Mouse (Mus musculus) cerebellum, adult 11 months (tissue): ENCODE data around the gene Gm37240.

Source experiments
- DNase-seq: peaks from one replicate; pipeline ENCODE4 v3.0.0; 2022

Gene Gm37240

DNA sequence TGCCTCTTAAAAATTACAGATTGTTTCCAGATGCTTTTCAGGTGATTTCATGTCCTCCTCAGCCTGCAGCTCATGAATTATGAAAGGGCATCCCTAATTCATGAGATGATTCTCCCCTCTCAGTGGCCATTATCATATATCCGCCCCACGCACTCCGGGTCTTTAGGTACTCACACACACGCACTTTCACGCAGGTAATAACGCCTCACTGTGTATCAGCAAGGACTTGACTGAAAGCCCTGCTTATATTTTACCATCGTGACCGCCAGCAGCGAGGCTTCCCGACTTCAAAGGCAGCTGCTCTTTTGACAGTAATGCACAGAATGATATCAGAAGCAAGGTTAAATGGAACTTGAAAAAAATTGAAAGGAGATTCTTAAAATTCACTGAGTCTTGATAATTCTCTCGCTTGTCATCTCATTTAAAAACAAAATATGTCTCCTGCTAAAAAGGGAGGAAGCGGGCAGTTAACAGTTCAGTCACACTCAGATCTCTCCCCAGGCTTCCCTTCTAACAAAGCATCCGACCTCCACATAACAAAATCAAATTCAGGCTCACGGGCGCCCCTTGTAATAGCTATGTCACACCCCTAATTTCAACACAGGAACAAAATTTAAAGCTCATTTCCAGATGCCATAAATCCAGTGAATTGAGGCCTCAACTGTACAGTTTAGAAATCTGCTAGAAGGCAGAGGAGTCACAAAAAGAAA, 66.3 kb downstream of the Gm37240 start:
- no peak for DNase-seq

DNA sequence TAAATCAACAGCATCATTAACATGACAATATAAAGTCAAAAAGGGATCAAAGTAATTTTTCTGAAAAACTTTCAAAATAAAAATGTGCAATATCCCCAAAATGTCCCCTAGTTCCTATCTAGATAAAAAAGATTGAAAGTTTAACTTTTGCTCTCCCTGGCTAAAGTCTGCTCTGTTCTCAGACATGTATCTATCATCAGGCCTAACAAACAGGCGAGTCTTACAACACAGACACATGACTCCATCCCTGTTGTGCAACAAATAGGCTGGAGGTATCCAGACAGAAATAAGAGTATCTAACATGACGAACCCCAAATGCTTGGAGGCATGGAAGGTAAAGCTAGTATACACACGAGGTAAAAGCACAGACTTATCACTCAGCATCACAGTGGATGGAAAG, 68.0 kb downstream of the Gm37240 start:
- DNase-seq: no peak

DNA sequence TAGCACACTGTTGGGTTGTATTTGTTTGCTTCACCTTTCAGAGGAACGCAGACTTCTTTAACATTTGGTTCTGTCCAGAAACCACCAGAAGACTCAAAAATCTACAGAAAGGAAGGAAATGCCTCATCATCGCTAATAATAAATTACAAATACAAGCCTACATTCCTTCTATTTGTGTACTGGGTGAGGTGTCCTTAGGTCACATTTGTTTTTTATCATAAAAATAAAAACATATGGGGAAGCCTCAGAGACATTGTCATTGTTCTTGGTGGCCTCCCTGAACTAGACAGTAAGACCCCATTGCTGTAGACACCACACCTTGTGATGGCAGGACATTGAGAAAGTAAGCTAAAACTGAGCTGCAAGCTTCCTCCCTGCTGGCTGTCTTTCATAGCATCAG, 70.1 kb downstream of the Gm37240 start, which contains the start of gene Fam160a1:
TSS of gene Fam160a1 (minus strand) at position 101 of the 400 bp plus-strand sequence.
- no peak for DNase-seq

DNA sequence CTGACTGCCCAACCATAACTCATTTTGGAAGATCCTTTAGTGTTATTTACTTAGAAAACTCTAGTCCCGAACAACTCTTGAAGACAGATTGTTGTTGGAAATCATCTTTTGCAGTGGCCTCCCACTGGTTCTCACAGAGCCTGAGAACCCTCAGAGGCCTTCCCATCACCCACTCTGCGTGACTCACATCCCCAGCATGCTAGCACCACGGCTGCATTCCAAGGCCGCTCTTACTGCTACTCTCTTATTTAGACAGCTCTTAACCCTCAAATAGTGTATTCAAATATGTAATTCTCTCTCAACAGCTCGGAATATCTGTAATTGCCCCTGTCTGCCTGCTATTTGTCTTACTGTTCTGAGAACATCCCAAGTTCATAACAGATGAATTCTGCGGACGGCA, 73.1 kb downstream of the Gm37240 start:
- DNase-seq: no peak

DNA sequence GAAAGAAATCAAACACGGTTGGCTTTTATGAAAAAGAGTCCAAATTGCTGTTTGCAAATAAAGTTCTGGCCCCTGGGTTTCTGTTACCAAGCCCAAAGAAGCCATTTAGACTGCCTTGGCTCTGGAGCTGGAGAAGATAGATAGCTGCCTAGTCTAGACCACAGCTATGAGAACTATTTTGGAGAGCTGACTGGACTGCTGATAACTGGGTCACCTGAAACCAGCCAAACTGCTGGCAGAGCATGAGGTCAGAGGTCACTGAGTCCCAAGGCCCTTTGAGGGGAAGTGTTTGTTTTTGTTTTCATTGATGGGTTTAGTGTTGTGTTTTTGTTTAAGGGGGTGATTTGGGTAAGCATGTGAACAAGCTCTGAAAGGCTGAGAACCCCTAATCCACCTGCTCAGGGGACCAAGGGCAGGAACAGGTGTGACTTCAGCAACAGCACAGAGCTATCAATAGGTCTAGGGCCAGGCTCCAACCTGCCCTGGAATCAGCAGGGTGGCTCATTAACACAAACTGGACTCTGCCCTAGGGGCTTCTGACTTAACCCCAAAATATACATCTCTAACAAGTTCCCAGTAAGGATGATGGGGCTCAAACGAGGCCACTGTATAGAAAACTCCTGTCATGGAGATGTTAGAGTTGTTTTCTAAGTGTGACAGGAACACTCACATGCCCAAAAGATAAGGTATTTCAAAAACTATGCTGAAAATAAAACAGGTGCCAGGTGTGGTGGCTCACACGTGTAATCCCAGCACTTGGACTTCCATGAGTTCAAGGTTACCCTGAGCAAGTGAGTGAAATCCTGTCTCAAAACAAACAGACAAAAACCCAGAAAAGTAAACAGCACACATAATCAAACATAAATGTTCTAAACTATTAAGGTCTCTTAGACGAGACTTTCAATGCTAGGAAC, 74.0 kb downstream of the Gm37240 start:
- DNase-seq: no peak

DNA sequence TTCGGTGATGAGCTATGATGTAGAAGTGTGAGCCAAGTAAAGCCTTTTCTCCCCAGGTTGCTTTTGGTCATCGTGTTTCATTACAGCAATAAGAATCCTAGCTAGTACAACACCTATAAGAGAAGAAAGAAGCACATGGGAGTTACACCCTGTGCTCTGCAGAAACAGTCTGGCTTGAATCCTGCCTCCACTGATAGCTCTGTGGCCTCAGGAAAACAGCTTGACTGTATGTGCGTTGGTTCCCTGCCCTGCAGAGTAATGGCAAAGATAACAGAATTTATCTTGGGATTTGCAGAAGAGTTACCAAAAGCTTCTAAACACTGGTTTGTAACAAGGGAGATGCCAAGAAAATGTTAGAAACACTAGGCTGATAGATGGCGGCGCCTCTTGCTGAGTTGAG, 75.3 kb downstream of the Gm37240 start:
- DNase-seq: no peak

DNA sequence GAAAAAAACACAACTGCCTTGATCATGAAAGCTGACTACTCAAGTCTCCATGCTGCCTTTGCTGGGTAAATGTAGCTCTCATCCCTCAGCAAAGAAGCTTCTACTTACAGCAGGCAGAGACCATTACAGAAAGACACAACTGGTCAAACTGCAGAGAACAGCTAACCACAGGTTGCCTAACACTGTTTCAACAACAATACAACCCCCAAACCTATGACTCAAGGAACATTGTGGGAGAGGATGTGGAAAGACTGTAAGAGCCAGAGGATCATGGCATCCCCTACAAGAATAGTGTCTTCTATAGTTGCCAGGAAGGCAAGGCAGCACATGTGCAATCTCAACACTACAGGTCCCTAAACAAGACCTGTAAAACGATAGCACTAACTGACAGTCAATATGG, 94.2 kb downstream of the Gm37240 start:
- no peak for DNase-seq

DNA sequence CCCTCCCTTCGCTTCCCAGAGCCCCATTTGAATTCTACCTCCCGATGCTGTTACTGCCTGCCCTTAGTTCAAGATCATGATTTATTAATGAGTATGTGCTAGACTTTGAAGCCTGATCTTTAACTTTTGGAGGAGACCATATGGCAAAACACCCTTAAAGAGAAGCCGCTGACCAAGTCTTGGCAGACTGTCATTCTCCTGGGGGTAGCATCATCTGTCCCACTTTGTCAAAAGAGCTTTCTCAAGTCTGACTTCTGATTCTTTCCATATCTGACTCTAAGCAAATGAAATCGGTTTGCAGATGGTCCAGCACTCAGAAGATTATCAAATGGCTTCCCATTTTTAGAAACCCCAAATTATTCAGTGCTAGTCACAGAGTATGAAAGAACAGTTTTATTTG, 97.6 kb downstream of the Gm37240 start:
- no peak for DNase-seq

DNA sequence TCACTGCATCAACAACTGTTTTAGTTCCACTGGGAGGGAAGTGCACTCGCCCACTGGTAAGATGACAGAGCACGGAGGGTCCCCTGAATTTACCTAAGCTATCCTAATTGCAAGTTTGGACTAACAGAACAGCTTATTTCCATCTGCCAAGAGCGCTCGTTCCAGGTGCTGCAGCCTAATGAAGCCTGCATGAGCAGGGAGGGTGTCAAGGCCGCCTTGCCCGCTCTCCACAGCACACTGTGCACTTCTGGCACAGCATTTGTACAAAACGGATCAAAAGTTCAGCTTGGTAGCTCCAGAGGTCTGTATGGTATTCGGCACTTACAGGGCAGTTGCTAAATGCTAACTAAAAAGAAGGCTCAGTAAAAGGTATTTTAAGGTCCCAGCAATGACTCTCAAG, 100.8 kb downstream of the Gm37240 start:
- DNase-seq: no peak

DNA sequence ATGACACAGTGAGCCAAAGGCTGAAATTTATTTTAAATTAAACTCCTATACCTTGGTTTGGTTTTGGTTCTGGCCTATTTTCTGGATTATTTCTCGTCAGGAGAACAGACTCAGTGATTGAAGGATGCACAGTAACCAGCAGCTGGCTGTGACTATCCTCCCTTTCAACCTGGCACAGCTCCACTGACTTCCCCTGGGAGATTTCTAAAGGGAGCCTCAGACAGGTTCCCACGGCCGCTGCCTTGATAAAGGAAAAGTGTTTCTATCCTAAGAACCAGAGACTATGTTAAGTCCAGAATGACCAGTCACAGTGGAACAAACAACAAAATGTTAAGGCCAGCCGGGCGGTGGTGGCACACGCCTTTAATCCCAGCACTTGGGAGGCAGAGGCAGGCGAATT, 106.4 kb downstream of the Gm37240 start:
- DNase-seq: no peak

DNA sequence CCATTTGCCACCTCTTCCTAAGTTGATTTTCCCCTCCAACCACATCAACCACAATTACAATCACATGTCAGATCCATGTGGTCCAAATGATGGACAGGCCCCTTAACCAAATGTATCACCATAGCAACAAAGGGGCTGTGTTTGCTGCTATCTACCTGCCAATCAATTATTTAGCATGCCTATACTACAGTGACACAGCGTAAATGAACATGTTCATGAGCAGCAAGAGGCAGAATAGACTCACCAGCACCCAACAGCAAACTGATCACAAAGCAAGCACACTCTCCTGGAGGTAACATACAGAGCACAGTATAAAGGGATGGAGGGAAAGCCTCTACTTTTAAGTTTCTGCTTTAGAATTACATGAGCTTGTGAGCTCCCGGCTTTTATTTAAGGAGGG, 107.0 kb downstream of the Gm37240 start:
- no peak for DNase-seq

DNA sequence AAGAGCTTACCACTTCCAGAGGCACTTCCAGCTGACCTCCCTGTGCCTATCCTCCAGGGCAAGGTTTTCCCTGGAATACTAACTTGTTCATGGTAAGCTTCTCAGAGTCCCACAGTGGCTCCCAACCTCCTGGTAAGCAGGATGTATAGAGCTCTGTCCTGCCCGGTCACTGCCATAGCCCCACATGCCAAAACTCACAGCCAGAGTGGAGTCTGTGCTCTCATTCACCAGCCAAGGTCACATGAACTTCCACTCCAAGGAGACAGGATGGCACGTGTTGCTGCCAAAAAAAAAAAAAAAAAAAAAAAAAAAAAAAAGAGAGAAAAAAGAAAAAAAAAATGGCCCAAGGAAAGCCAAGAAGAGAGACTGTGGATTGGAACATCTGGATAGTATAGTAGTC, 109.5 kb downstream of the Gm37240 start:
- DNase-seq: no peak

DNA sequence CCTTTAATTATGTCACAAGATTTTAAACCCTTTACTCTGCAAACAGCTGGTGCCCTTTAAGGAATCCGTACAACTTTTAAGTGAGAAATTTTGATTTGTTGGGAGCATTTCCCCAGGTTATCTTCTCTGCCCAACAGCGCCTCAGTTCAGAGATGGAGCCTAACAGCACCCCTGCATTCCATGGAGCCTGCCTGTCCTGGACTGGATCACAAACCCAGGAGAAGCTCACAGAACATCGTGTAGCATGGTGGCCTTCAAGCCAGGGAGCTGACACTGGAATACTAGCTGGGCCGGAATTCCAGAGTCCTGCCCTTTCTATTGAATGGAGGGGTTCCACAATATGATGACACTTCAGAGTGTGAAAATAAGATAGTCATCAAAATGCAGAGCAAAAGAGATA, 110.0 kb downstream of the Gm37240 start:
- no peak for DNase-seq

DNA sequence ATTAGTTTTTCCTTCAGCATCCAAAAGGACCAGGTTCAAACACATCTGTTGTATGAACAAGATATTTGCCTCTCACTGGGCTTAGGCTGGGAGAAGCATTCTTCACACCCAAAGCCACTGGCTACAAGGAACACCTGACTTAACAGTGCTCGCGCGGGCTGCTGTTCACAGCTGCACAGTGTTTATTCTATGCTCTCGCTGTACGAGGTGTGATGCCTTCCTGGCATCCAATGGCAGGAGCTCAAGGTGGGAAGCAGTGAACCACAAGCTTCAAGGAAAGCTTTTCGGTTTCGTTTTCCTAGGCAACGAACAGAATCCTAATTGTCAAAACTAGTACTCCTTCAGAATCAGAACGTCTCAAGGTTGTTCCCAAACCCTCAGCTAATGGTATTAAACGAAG, 110.6 kb downstream of the Gm37240 start:
- DNase-seq: no peak

DNA sequence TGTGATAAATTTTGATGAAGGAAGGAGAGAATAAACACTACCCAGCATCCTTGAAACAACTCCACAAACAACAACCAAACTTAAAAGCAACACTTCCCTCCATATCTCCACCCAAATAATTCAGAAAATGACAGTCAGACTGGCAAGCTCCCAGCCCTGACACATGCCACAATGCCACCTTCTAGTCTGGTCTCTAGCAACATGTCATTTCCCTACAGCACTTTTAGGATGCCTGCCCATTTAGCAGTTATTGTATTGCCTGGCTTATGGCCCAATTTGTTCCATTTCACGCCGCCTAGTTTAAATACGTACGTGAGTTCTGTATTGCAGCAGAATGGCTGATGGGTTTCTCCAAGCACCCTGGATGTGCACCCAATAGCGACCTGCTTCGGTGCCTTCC, 111.2 kb downstream of the Gm37240 start:
- DNase-seq: no peak

DNA sequence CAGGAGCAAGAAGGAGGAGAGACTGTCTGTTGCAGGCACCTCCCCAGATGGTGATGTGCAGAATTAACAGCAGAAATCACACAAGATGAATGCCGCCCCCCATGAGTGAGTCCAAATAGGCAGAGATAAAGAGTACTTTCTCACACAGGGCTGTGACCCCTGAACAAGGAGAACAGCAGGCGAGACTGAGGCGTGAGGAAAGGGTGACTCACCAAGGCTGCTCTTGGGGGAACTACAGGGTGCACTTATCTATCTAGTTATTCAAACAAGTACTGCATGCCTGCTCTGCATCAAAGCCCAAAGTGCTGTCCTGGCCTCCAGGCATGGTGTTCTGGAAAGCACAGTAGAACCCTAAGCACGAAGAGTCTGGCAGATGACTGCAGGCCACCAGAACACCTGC, 113.4 kb downstream of the Gm37240 start:
- DNase-seq: no peak

DNA sequence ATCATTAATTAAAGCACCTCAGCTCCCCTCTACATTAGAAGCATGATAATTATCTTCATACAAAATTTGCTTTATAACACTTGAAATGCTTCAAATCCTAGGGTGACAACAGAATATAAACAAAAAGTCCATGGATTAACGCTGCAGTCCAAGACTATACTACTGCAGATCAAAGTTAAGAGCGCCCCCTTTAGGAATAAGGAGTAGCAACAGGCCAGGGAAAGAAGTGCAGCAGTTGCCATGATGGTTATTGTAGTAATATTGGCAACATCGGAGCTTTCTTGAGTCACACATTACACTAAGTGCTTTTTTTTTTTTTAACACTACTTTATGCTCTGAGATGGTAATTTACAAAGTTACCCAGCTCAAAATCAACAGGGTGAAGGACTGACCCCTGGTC, 113.9 kb downstream of the Gm37240 start:
- DNase-seq: peak; percentile 13

DNA sequence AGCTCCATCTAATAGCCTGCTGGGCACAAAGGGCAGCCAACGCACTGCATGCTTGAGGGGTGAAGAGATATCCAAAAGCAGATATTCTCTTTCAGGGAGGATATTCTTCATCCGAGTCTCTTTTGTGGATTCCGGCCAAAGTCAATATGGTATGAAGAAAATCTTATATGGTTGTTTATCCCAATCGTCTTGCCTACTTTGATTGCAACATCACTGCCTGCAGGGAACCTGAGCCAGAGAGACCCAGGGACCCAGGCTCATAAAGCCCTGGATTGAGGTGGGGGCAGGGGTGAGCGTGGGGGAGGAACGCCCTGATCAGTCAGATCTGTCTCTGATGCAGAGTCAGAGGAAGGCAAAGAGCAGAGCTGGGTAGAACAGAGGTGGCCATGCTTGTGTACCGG, 122.4 kb downstream of the Gm37240 start:
- DNase-seq: no peak

DNA sequence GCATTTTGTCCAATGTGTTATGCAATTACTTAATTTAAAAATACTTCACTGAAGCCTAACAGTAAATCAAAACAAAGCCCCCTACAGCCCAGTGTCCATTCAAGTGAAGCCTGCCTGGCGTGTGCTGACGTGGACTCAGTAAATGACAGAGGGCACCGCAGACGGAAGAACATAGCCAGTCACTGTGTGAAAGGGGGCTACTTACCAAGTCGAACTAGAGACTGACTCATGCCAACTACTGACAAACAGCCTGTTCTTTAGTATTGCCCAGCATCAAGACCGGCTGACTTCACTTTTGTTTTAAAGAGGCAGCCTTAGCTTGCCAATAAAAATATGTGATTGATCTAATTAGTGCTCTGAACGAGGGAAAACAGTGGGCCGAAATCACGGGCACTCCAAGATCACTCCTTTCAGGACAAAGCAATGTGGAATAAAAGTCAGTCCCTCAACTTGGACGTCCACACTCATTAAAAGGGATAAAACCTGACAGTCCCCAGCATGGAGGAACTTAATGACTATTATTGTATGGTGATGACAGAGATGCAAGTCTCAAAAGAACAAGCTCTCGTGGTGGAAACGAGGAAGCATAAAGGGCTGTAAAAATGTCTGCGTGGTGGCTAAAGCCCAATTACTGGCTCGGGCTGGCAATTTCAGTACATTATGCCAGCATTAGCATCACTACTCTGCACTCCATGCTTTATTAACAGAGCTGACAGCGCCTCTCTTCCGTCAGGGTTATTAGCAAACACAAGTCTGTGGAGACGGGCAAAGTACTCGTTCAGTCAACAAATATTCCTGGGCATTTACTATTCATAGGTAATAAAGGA, 123.1 kb downstream of the Gm37240 start:
- DNase-seq: no peak

DNA sequence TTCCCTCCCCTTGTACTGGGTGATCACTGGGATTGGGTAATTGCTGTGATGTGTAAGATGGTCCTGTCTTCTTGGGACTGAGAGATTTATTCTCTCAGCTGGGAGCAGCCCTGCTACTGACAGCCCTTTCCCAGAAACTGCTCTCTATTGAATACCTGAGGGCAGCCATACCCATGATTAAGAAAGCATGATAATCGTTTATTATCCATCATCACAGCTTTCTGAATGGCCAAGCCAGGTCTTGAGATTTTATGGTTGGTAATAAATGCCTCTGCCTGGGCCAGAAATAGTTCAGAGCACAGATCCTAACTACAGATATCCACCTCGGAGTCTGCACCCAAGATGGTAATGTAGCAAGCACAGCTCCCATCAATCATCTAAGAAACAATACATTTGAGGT, 129.4 kb downstream of the Gm37240 start:
- no peak for DNase-seq

DNA sequence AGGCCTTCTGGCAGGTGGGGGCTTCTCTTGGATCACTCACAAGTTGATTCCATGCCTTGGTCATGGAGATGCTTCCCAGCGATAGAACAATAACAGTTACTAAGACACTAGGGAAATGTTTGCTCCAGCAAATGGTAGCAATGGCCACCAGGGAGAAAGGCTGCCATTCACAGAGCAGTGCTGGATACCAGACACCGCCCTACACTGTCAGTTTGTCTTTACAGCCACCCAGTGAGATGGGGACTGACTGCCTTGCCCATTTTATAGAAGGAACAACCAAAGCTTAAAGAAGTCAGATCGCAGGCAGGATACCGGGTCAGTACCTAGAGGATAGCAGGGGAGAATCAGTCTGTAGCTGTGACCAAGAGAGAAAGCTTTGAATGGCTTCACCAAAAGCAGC, 129.9 kb downstream of the Gm37240 start:
- no peak for DNase-seq

DNA sequence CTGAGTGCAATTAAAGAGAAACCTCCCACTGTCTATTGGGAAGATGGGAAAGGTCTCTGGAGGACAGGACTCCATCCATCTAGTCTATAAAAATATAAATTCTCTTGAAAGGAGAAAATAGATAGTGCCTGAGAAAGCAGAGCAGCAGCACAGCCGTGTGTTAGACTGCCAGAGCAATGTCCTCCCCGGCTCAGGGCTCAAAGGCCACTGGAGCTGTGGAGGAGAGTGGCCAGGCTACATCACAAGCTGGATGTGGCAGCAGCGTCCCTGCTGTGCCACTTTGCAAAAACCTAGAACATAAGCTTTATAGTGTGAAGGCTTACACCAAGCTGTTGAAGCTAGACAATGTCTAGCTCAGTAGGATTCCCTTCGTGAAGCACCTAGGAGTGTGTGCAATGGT, 138.0 kb downstream of the Gm37240 start:
- DNase-seq: no peak

DNA sequence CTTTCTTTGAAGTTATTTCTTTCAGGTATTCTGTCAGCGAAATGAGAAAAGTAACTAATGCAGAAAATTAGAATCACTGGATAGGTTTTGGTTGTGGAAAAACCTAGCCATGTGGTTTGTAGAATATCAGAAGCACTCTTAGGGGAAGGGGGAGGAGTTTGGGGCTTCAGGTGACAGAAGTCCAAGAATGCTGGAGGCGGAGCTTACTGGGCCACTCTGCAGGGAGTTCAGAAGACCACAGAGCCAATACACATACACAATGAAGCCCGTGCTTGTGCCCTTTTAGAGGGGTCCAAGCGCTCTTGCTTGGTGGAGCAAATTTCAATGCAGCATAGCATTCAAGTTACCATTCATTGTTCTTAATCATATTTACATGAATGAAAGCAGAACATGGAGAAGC, 138.5 kb downstream of the Gm37240 start:
- no peak for DNase-seq

DNA sequence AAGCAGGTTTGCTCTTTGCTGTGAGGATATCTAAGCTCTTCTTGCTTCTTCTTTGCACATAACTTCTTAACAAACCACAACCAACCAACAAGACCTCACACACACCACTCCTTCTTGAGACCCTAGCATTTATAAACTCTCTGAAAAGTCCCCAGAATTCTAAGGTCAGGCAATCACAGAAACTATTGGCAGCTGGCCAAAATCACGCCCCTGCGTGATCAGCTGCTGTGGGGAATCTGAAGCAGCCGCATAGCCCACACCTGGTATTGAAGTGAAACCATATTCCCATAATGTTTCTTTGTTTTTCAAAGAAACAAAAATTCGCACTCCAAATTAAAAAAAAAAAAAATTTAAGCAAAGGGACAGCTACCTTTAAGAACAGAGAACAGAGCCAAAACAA, 141.2 kb downstream of the Gm37240 start:
- no peak for DNase-seq
